Mouse (Mus musculus): Measurements from ENCODE around the gene Fam13c.

The Fam13c gene

DNA sequence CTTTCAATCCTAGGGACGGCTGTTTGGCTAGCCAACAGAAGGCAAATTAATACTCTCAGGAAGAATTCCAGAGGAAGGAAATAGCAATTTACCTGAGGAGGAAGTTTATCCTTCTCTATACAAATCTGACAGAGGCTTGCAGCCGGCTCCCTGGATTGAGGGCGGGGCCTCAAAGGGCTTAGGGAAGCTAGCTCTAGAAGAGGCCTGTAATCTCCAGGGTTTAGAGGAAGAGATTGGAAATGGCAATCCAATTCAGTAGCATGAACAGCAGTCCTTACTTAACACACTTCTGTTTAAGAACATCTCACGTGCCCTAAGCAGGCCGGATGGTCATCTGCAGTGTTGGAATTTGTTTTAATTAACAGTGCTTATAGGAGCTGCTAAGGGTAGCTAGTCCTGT, 81.1 kb downstream of the Fam13c start:
- WGBS = 42% methylated on average over 5 of the region's 5 CpGs

- WGBS = 43% methylated on average over 12 of the region's 12 CpGs
Observed at GRCm38 (mm10) chr10:70530185-70530823, 90.0 kb downstream of the Fam13c start.

GRCm38 (mm10) chr10:70532249-70532648, 92.0 kb downstream of the Fam13c start:
- 43% methylated on average over 9 of the region's 9 CpGs for WGBS

DNA sequence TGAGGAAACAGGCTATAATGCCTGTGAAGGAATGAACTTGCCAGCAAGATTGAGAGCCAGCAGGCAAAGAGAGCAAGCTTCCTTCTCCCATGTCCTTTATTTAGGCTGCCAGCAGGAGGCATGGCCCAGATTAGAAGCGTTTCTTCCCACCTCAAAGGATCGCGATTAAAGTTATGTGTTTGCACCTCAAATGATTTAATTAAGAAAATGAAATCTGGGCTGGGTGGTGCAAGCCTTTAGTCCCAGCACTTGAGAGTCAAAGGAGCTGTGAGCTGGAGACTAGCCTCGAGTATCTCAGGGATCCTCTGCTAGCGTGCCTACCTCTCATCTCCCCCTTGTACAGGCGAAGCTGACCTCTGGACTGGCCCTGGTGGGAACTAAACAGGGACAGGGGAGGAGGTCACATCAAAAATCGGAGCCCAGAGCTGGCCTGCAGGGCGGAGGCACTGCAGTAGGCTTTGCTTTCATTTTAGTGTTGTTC, 93.1 kb downstream of the Fam13c start:
- WGBS = 30% methylated on average over 8 of the region's 8 CpGs

GRCm38 (mm10) chr10:70533986-70534385, 93.7 kb downstream of the Fam13c start:
- 67% methylated on average over 12 of the region's 12 CpGs for WGBS

GRCm38 (mm10) chr10:70534571-70534970, 94.3 kb downstream of the Fam13c start:
- 79% methylated on average over 10 of the region's 10 CpGs for WGBS

DNA sequence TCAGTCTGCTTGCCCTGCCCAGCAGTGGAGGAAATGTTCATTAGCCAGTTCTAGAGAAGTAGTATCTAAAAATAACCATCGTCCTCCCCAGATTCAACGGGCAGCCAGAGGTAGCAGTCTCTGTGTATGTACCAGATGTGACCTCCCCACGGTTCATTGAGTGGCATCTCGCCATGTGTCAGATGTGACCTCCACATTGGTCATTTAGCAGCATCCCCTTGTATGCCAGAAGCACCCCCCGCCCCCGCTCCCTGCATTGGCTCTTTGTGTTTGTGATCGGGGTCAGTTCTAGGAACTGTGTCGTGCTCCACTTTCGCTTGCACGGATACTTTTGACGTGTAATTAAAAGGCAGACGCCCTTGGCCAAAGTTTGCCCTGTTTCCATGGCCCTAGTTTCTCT, 95.1 kb downstream of the Fam13c start:
- WGBS = 87% methylated on average over 12 of the region's 12 CpGs

- 77% methylated on average over 10 of the region's 10 CpGs for WGBS
Observed at GRCm38 (mm10) chr10:70537694-70538093, 97.4 kb downstream of the Fam13c start.

DNA sequence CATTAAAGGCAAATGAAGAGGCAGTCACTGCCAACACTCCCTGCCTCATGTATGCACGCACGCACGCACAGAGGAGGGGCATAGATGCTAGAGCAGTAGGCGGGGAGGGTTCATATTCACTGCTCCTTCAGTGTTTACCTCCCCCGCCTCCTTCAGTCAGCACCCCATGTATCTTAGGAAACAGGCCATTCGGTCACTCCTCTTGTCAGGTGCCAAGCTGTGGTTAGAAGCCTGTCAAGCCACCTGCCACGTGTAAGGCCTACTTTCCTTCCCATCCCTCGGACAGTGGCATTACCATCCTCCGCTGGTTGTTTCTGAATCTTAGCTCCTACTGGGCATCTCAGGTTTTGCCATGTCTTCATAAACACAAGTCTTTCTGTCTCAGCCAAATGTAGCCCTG, 99.0 kb downstream of the Fam13c start:
- 89% methylated on average over 9 of the region's 9 CpGs for WGBS

DNA sequence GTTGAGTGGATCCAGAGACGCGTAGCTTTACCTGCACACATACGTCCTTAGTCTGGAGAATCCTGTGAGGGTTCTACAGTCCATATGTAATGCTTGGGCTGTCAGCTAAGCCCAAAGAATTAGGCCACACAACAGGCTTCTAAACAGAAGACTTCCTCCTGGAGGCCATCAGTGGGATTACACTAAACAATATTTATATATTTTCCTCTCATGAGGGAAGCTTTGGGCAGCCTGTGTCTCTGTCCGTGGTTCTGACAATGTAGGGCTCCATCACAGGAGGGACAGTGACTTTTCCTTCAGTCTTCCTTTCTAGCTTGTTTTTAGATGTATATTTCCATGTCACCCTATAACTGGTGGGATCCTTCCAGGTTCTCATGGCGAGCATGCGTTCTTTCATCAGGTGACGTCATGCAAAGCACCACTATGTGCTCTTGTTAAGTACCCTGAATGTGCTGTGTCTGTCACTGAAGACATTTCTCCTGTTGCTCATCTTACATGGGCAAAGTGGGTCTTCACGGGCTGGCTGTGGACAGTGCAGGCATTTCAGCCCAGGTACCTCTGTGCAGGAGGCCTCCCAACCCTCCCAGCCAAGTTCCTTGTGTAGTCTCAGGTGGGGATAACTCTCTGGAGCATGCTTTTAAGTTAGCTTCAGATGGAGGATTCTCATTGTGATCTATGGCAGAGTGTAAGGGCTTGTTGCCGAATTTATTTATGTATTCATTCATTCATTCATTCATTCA, 100.3 kb downstream of the Fam13c start:
- WGBS = 85% methylated on average over 9 of the region's 9 CpGs

DNA sequence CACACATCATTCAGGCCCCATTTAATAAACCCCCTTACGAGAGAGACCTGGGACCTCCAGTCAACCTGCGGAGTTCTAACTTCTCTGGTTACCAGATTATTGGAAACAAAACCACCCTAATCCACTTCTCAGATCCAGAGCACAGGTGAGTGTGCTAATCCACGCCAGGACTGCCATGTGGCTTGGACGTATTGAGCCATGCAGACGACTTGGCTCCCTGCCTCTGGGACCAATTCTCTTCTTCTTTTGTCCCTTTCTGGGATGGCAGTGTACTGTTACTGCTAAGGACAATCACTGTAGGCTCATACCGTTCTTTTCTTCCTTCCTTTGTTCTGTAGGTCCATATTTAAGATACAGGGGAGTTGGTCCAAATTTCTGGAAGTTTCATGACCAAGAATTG, 102.6 kb downstream of the Fam13c start:
- 70% methylated on average over 6 of the region's 6 CpGs for WGBS

GRCm38 (mm10) chr10:70552531-70552930, 112.2 kb downstream of the Fam13c start:
- WGBS = 85% methylated on average over 3 of the region's 3 CpGs

DNA sequence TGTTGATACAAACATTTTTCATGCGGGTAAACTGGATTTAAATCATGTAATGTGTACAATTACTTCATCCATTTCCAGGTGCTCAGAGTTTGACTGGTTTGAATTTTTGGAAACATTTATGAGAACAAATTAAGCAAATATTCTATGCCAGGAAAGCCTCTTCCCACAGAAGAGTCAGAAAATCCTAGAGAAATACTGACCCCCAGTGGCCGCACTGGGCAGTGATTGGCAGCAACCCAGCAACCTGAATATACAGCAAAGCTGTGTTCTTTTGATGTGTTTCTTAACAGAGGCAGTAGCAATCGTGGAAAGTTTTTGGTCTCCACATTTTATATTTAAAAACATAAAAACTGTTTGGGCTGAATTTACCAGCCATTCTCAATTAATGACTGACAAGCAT, 123.4 kb downstream of the Fam13c start:
- 14% methylated on average over 3 of the region's 3 CpGs for WGBS

DNA sequence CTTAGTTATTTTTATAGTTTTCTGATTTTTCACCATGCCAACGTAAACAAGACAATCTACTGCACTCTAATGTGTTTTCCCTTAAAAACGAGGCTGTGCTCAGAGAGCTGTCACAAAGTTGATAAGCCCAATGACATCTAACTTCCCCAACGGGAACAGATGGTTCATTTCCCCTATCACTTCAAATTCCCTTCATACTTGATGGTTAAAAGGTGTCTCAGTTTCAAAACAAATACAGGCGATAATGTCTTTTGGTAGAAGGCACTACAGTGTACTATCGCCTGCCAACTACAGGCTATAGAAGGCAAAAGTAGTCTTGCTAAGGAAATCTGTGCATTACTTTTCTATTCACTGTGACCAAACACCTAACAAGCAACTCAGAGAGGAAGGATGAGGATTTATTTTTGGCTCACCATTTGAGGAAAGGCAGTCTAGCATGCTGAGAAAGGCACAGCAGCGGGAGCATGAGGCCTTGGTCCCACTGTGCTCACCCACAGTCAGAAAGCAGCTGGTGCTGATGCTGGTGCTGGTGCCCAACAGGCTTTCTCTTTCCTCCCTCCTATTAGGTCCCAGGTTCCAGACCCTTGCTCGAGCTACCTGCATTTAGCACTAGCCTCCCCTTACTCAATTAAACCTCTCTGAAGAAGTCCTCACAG, 141.4 kb downstream of the Fam13c start:
- WGBS = 40% methylated on average over 7 of the region's 7 CpGs

DNA sequence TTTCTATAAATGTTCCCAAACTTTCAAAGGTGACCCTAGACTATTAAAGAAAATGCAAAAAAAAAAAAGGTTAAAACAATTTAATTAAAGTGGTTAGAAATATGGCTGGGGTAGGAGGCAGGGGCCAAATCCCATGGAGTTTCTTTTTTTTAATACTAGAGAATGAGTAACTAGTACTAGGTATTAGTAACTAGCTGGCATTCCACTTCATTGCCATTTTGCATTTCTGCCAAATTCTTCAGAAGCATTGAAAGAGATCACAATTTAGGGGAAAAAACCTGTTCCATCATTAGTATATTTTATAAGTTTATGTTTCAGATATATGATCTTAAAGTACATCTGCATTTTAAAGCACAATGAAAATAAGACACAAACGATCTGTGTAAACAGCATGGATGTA, 143.9 kb downstream of the Fam13c start:
- WGBS = 80% methylated on average over 1 of the region's 1 CpGs

DNA sequence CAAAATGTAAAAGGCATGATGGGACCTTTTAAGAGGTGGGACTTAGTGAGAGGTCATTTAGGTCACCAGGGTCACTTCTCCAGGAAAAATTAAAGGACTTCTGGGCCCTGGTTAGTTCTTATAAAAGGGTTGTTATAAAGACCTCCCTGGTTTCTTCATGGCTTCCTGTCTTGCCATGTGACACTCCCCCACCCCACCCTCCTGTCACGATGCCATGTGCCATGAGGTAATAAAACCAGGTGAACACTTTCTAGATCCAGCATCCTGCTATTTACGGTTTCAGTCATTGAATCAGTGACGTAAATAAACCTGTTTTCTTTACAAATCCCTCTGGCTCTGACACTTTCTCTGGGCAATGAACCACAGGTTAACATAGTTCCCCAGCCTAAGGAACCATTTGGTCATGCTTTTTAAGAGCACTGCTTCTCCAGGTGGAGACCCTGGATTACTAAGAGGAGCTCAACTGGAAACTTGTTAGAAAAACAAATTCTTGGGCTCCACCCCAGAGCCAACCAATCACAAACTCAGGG, 146.7 kb downstream of the Fam13c start:
- WGBS = 81% methylated on average over 3 of the region's 3 CpGs

DNA sequence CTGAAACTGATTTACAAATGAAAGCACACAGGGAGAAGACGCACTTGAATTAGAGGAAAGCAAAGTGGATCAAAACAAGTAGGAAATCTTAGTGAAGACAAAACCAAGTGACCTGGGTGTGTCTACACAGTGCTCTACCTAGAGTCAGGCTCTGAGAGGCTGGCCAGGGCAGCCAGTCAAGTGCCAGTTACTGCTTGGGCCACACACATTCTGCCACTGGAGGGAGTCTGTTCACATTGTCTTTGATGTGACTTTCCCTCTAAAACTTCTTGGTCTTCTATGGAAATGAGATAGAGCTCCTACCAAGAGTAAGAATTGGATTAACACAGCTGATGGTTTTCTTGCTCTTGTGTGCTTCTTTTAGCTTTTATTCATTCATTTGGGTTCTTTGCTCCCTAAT, 153.7 kb downstream of the Fam13c start:
- WGBS = 34% methylated on average over 1 of the region's 1 CpGs

- 3% methylated on average over 10 of the region's 10 CpGs for WGBS
Observed at GRCm38 (mm10) chr10:70598081-70598515, 157.8 kb downstream of the Fam13c start.

DNA sequence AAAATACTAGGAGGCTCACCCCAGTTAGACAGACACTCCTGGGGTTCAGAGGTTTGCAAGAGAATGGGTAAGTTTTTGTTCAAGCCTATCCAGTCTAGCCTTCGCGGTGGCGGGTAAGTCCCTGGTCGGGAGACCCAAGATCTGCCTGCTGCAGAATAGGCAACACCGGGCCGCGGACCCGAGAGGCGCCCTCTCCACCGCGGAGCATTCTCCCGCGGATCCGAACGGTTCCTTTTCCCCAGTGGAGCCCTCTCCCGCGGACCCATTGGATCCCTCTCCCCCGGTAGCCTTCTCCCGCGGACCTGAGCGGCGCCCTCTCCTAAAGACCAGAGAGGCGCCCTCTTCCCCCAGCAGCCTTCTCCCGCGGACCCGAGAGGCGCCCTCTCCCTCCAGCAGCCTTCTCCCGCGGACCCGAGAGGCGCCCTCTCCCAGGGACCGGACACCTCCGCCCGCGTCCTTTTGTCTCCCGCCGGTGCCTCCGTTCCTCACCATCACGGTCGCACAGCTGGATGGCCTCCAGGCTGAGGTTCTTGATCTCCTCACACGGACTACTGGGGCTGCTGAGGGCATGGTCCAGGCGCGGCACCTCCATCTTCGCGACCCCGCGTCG, 158.3 kb downstream of the Fam13c start:
- under 1% methylated on average over 46 of the region's 48 CpGs for WGBS

DNA sequence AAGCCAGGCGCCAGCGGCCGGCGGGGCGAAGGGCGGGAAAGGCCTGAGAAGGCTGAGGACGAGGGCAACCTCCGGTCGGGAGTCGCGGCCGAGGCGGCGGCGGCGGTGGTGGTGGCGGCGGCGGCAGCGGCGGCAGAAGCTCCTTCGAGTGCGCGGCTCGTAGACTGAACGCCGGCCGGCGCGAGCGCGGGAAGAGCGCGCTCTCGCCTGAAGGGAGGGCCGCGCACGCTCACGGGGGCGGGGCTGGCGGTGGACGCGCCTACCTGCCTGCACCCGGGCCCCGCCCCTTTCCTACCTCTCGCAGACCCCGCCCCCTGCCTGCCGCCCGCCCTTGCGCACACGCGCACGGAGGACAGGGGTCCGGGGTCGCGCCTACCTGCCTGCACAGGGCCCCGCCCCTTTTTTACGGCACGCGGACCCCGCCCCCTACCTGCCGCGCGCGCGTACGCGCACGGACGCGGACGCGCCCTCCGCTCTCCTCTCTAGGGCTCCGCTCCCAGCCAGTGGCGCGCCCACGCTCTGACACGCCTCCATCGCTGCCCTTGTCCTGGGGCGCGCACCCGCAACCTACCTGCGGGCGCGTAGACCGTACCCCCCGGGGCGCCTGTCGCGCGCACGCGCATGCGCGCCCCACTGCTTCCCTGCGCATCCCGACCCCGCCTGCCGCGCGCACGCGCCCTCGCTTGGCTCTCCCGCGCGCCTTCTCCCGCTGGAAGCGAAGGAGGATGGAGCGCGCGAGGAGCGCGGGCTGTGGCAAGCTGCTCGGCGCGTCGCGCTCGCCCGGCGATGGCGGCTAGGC, 159.0 kb downstream of the Fam13c start:
- WGBS = under 1% methylated on average over 124 of the region's 124 CpGs

GRCm38 (mm10) chr10:70599925-70600305, 159.6 kb downstream of the Fam13c start:
- under 1% methylated on average over 28 of the region's 28 CpGs for WGBS
